Mouse (Mus musculus): ENCODE data around the gene Efnb2.
A peak's percentile ranks its signal among the peaks of the same experiment; 100 is the strongest.

Efnb2 gene

DNA sequence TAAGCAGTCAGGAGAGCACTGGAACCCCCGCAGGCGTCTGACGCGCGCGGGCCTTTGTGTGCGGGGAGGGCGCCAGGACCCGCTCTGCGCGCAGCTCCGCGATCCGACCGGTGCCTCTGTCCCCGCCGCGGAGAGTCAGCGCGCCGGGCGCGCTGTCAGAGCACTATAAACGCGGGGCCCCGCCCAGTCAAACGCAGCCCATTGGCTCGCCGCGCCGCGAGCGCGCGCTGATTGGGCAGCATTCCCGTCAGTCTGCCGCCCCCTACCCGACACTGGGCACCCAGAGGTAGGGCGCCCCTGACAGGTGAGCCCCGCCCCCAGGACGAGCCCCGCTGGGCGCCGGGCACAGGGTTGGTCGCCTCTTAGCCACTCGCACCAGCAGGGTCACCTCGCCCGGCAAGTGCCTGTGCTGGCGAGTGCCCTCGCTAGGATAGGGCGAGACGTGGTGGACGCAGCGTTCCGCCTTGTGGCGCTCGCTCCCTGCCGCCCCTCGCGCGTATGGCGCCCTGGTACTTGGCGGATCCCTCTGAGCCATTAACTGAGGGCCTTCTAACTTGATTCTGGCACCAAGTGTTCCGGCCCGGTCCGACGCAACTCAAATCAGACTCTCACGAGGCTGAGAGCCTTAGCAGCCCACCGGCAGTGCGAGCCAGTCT, at the start of gene Efnb2:
Efnb2 (minus strand) TSS at position 140 of the 656 bp plus-strand sequence.
- DNase-seq (ENCODE audit: low read depth, low spot score): peak; percentile 90

DNA sequence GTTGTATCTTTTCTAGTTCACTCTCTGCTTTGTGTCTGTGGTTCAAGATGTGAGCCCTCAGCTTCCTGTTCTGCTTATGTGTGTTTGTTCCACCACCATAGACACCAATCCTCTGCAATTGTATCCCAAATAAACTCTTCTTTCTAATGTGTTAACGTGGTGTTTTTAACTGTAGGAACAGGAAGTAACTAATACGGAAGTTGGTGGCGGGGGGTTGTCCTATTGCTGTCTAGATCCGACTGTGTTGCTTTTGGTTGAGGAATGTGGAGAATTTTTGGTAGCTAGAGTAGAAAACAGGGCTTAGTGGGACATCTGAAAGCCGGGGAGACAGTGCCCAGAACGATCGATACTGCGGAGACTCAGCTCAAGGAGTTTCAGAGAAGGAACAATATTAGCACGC, 43.8 kb upstream of the Efnb2 start:
- no peak for DNase-seq (ENCODE audit: low read depth, low spot score)

DNA sequence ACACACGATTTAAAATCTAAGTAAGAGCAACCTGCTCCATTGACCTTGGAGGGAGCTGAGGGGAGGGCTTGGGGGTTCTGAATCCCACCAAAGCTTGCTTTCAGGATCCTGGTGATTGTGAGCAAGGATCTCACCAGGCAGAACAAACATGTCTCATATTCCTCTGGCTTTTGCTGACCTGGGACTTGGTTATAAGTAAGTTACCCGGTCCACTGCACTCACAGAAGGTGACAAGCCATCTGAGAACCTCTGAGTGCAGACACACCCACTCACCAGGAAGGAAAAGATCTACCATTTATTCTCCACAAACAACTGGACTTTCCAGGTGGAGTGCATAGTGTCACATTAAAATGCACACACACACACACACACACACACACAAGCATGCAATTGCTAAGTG, 42.6 kb upstream of the Efnb2 start:
- DNase-seq (ENCODE audit: low read depth, low spot score): no peak

DNA sequence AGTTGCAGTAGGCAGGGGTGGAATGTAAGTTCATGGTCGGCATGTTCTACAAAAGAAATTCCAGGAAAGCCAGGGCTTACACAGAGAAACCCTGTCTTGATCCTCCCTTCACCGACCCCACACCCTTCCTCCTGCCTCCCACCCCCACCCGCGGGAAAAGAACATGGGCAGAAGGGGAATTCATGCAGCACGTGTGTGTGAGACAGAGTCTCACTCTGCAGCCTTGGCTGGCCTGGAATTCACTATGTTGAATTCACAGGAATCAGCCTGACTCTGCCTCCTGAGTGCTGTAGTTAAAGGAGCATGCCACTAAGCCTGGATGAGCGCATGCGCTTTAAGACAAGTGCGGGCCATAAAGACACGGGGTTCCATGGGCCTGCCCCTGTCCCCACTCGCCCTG, 39.8 kb upstream of the Efnb2 start:
- DNase-seq (ENCODE audit: low read depth, low spot score): peak; percentile 49

DNA sequence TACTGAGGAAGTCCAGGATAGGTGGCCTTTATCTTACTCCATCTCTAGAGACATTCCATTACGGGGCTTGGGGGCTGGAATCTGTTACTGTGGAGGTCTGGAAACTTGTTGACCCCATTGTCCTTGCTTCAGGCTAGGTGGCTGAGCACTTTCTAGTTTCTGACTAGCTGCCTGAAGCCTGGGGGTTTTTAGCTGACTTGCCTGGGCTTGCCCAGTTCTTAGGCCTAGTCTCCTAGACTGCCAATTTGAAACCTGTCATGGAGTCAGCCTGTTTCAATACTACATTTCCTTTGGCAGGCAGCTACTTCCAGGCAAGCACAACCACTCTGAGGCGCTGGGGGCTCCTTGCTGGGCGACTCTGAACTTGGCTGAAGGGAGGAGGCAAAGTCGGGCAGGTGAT, 39.2 kb upstream of the Efnb2 start:
- DNase-seq (ENCODE audit: low read depth, low spot score): peak; percentile 64

DNA sequence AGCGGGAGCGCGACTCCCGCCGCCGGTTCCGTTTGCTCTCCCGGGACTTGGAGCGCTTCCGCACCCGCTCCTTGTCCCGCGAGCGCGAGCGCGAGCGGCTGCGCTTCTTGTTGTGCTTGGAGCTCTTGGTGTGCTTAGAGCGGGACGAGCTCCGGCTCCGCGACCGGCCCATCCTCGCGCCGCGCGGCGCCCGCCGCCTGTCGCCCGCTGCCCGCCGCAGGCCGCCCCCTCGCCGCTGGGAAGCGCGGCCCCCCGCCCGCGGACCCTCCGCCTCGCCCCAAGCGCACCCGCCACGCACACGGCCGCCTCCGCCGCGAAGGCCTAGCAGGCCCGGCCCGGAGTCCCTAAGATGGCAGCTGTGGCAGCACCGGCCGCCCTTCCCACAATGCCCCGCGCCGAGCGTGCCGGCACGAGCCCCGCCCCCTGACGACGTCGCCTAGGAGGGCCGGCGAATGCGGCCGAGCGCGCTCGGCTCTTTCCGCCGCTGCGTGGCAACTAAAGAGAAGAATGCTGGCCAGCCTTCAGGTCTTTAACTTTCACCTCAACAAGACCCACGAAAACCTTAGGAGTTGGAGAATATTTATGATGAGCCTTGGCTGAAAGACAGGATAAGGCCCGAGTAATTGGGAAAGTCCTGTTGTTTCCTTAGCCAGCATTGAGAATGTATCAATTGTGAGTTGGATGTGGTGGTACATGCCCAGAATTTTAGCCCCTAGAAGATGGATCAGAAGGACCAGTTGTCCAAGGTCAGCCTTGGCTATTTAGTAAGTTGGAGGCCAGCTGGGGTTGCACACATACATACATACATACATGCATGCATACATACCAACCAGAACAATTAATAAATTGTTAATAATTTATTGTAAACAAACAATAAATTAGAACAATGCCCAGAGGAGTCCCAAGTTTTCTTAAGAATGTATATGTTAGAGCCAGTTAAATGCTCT, 29.4 kb upstream of the Efnb2 start, which contains the start of gene Arglu1:
Arglu1 (minus strand) TSS at position 376 of the 947 bp plus-strand sequence.
- peak; percentile 89 for DNase-seq (ENCODE audit: low read depth, low spot score)

DNA sequence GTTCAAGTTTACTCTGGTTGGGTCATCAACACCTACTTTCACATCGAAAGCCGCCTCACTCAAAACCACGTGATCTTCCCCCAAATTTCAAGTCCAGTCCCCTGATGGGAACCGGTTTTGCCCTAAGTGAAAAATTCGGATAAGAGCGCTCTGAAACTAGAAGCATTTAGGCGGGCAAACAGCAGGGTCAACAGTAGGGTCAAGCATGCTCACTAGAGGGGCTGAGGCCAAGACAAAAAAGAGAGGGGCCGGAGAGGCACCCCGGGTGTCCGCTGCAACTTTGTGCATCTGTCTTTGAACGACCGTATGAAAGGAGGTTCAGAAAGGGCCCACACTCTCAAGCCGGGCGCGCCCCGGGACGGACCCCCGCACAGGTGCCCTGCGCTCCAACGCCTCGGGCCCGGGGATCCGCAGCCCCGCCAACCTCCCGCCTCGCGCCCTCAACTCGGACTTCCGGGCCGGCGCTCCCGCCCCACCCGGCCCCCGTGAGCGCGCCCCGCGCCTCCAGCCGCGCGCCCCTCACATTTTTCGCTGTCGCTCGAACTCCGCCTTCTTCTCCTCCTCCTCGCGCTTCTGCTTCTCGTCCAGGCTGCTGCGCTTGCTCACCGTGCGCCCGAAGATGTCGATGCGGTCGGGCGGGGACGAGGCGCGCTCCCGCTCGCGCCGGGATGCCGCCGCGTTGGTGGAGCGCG, 28.6 kb upstream of the Efnb2 start:
- DNase-seq (ENCODE audit: low read depth, low spot score): peak; percentile 55

DNA sequence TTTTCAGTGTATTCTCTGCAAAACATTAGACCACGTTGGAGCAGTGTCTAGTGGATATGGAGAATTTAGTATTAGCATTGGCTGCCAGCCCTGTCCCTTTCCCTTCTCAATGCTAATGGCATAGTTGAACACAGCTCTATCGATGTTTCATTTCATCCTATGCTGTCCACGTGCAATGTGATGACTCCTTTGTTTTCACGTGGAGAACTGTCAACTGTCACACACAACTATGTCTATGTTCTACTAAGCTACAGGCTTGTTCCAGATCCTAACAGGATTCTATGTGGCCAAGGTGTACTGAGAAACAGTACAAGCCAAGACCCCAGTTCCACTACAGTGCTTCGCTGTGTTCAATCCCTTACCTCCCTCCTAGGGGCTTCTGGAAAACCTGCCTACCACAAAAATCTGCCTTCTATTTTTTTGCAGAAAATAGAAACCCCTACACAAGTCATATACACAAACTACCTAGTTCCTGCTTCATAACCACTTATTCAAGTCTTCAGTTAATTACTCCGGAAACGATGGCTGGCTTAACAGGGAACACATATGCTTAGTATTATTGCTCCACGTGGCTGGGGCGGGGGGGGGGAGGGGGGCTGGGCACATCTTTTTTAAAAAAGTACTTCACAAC, 27.9 kb upstream of the Efnb2 start:
- DNase-seq (ENCODE audit: low read depth, low spot score): no peak

DNA sequence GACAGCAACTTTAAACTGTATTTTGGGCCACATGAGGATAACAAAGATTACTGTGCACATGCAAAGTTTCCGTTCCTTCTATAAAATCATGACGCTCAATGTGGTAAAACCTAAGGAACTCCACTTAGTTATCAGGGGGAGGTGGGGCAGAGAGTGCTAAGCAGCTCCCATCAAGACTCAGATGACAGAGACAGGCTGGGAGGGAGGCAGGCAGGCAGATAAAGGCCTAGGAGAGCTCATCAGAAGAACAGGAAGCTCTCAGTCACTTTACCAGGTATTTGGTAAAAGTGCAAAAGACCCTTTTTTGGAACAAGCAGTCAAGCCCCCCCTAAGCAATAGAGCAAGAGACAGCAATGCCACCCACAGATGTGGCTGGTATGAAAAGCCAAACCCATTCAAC, 24.5 kb upstream of the Efnb2 start:
- DNase-seq (ENCODE audit: low read depth, low spot score): no peak

DNA sequence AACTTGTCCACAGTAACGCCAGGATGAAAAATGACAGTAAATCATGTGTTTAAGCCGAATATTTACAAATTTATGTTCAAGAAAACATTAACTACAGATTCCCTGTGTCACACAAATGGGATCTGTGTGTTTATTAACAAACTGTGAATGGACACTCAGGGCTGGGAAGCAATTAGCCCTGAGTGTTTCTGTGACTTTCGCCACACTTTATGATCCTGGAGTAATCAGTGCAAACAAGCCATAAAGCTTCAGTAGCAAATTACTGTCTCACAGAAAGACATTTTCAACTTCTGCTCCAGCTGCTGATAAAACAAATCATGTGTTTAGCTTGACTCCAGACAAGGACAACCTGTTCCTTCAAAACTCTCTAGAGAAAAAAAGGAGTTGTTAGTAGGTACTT, 21.7 kb upstream of the Efnb2 start:
- no peak for DNase-seq (ENCODE audit: low read depth, low spot score)

DNA sequence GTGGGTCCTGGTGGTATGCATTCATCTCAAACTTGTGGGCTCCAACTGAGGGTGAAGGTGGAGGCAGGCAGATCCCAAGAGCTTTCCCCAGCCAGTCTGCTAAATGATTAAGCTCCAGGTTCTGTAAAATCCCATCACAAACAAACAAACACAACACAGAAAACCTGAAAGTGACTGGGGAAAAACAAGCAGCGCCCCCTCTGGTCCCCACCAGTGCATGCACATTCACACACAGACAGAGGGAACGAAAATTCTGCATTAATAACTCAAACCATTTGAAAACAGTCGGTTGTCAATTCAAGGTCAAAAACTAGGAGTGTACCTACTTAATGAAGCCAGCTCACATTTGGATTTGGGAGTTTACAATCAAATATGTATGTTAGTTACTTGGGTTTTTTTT, 17.2 kb upstream of the Efnb2 start:
- no peak for DNase-seq (ENCODE audit: low read depth, low spot score)

DNA sequence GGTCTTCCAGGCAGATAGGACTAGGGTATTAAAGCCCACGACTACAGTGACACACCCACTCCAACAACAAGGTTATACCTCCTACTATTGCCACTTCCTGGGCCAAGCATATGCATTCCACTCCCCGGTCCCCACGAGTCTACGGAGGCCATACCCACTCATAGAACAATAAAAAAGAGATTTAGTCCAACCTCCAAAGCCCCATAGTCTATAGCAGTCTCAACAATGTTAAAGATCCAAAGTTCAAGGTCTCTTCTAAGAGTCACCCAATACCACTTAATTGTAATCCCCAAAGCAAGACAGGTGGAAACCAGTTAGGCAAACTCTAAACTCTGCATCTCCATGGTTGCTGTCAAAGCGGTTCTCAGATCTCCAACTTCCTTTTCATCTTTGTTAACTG, 13.8 kb upstream of the Efnb2 start:
- DNase-seq (ENCODE audit: low read depth, low spot score): peak; percentile 58

DNA sequence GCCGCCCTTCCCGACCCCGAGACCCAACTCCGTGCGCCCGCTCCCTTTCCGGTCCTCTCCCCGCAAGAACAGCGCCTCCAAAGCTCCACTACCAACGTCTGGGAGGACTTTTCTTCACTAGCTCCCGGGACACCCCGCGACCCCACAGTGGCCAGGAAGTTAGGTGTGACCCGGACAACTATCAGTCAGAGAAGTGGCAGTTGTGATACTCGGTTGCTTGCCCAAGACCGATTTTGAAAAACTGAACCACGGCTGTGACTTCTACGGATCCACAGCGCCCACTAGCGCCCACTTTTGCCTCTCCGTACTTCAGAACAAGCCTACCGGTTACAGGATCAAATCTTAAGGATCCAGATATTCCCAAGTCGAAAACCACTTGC, 707 bp upstream of the Efnb2 start:
- DNase-seq (ENCODE audit: low read depth, low spot score): peak; percentile 92

DNA sequence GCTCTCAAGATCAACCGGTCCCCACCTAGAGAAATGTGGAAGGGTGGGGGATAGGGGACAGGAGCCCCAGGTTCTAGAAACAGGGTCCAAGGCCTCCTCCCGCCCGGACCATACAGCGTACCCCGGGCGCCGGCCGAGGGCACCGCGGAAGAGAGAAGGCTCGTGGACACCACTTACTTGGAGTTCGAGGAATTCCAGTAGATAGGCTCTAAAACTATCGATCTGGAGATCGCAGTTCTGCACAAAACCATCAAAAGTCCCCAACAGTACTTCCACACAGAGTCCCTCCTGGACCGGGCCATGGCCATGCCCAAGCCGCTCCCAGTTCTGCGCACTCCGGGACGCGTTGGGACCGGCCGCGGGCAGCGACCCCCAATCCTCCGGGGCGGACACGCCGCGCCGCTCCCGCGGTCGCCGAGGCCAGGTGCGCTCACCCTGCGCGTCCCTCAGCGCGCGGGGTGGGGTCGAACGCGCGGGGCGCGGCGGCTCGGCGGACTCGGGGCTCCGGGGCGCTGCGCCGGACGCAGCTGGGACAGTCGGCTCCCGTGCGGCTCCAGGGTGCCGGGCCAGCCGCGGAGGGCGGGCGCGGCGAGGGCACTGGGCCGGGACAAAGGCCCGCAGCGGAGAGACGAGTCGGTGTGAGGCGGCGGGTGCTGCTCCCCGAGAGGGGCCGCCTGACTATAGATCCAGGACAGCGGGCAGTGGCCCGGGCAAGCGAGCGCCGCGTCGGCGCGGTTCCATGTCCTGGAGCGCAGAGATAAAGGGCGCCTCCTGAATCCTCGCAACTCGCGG, 539 bp downstream of the Efnb2 start:
- DNase-seq (ENCODE audit: low read depth, low spot score): no peak

DNA sequence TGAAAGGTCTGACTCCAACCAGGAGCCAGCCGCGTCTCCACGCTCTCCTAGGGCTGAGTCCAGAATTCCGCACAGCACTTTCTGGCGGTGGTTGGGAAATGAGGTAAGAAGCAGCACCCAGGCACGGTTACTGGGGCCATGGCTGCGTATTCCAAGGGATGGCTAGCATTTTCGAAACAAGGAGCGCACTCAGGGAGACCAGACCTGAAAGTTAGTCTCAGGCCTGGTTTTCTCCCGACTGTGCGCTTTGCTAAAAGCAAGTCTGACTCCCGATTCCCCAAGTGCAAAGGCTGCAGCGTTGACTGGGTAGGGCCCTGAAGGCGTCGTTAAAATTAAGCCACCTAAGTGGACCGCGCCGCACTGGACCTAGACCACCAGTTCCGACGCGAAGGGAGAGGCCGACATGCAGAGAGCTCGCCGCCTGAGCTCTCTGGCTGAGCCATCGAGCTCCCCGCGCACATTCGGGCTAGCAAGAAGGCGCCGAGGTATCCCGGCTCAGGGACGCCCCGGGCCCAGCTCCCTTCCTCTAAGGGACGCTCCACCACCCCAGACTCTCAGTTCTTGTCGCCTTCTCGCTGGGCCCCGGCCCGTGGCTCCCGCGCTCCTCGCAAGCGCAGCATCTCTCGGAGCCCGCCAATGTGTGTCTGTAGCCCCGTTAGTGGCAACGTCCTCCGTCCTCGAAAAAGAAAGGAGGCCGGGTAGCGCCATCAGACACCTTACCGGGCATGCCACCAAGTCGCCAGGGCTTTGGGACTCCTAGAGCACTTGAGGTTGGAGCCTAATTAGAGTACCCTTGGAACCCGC, 1.3 kb downstream of the Efnb2 start:
- DNase-seq (ENCODE audit: low read depth, low spot score): peak; percentile 29

DNA sequence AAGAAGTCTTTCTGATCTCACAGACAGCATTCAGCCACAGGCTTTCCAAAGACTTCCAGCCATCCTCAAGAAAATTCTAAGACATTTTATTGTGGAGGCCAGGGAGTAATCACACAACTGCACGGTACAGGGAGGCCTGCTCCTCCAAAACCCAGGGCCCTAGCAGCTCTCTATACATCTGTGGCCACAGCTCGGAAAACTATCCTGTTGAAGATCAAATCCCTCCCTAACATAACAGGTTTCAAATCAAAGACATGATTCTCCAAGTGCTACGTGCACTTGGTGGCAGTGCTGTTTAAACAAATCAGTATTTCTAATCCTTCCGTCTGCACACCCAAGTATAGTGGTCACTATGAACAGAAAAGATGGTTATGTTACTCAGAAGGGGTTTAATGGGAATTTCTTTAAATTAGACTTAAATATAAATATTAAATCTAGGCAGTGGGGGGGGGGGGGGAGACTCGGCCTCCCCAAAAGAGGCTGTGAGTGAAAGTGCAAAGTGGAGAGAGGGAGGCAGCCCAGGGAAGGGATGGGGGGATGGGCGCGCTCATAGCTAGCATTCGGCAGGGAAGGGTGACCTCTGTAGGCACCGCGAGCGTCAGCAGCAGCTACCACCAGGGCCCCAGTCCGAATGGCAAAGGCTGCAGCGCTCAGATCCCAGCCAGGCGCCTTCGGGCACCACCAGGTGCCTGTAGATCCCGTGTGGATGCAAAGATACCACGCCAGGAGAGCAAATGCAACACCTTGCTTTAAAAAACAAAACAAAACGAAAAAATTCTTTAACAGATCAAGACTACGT, 2.4 kb downstream of the Efnb2 start:
- DNase-seq (ENCODE audit: low read depth, low spot score): peak; percentile 77

DNA sequence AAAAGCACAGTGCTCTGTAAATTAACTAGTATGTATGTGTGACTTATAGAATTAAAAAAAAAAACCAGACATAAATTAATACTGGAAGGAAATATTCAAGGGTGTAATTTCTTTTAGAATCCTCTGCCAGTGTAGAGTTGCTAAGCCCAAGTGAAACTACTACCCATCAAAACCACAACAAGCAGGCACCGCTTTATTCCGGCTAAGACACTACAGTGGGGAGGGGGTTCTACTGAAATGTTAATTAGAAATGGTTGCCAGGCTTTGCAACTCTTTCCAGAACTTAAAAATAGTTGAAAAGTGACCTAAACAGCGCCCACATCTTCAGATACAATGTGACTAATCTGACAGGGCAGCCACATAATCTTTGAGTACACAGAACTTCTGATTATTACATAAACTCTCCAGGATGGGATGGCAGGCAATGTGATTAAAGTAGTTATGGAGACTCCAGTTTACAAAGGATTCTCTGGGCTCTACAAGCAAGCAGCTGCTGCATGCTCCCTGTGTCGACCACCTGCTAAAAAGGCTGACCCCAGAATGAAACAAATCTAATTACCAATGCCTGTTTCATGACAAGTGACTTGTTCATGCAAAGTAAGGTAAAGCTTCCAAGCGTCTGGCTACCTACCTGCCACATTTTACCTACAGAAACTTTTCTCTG, 3.2 kb downstream of the Efnb2 start:
- no peak for DNase-seq (ENCODE audit: low read depth, low spot score)

DNA sequence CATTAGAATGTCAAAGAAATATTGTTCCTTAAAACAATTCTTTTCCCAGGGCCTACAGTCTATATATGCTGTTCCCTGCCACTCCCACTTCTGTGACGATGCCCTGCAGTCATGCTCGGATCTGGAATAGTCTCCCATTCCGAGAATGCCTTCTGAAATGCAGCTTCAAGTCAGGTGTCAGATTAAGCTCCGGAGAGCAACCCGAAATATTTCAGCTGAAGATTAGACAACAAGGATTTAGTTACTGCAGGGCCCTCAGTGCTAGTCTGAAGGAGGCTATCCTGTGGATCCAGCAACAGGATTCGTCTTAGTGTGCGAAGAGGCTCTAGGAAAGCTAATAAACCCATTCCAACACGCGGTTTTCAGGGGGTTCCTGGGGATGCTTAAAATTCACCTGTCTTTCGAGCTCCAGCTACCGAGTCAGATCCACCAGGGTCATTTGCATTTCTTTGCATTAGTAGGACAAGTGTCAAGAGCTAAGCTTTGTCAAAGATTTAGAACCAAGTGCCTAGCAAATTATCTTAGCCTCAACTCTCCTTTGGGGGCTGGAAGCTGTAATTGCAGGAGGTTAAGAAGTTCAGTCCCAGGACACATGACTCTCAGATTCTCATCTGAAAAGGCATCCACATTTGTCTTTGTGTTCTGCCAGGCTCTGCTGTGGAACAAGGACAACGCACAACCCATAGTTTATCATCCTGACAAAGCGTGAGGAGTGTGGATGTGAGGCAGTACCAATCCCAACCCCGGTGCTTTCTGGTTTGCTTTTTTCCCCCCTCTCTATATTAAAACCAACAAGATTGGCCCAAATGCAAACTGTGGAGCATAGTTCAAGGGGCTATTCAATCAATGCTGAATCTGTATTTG, 4.2 kb downstream of the Efnb2 start:
- DNase-seq (ENCODE audit: low read depth, low spot score): peak; percentile 33

All from ES-CJ7 (cell line).